In genomic region chr4:140218384-140218783, GRCm38 (mm10) we compare ENCODE assay signal across 11 mouse cellular contexts. TPM values are rescaled to one million over a fixed set of nuclear protein-coding genes. Genes with fewer than 3 reads are reported as not detected.
DNase-seq lines count a peak whose midpoint lies in the region; ATAC-seq and TF ChIP-seq lines count a peak whose summit lies in the region.
"Had no signal": no experiment of that assay in that cellular context is flagged by ENCODE, and none has a peak within 500 bp of the region (broad histone marks: within the 10 kb centered on the region; RNA-seq: fewer than 3 reads in every experiment).

No protein-coding gene starts in this region.

- no peak overlapping the region for H3K4me2 ChIP-seq in forebrain, embryonic 15.5 days (replicated peaks)

- peak; percentile 45 to 57 for DNase-seq in frontal cortex, postnatal 10 days (ENCODE audit: low spot score in 2 of 2)
- peak; percentile 29 for DNase-seq in midbrain, embryonic 10.5 days (ENCODE audit: low spot score)
- DNase-seq in B cell, adult 2 months = no peak
- no peak for DNase-seq in heart, adult 11 months
- DNase-seq: heart, adult 2 months; heart, postnatal 36 days had no signal

- H3K27me3 ChIP-seq in E14TG2a.4 (ENCODE audit: insufficient read depth, low read length) = peaks cover 22% of the 10 kb centered on the region; the same call in 1 of the 2 replicates
- no peaks in the 10 kb centered on the region for H3K27me3 ChIP-seq in forebrain, embryonic 15.5 days
- H3K27me3 ChIP-seq in midbrain, embryonic 10.5 days (ENCODE audit: low read depth, poor library complexity, severe bottlenecking) = peaks cover 83% of the 10 kb centered on the region

- H3K36me3 ChIP-seq in E14TG2a.4 (ENCODE audit: insufficient read depth, low read length) = no peaks in the 10 kb centered on the region; the same call in 1 of the 2 replicates
- no peaks in the 10 kb centered on the region for H3K36me3 ChIP-seq in forebrain, embryonic 15.5 days
- no peaks in the 10 kb centered on the region for H3K36me3 ChIP-seq in midbrain, embryonic 10.5 days

- peaks cover 92% of the 10 kb centered on the region for H3K4me1 ChIP-seq in E14TG2a.4 (replicated peaks; ENCODE audit: low read depth, low read length)
- peaks cover 60% of the 10 kb centered on the region for H3K4me1 ChIP-seq in forebrain, embryonic 15.5 days
- peaks cover 80% of the 10 kb centered on the region for H3K4me1 ChIP-seq in midbrain, embryonic 10.5 days

- no peak for TF ChIP-seq CTCF in E14TG2a.4 (conservative IDR thresholded peaks at IDR 0.05; ENCODE audit: low read length)

- 10% methylated on average over 5 of the region's 5 CpGs for WGBS in forebrain, embryonic 15.5 days
- WGBS in midbrain, embryonic 10.5 days = 62% methylated on average over 5 of the region's 5 CpGs

- H3K4me3 ChIP-seq in E14TG2a.4 (replicated peaks; ENCODE audit: low read length) = peak overlapping the region; percentile 32; the same call in 1 of the 2 replicates
- H3K4me3 ChIP-seq in forebrain, embryonic 15.5 days = no peak overlapping the region
- no peak overlapping the region for H3K4me3 ChIP-seq in midbrain, embryonic 10.5 days
- H3K4me3 ChIP-seq: heart, adult 2 months had no signal

- no peaks in the 10 kb centered on the region for H3K9me3 ChIP-seq in E14TG2a.4 (ENCODE audit: low read length)
- H3K9me3 ChIP-seq in forebrain, embryonic 15.5 days = no peaks in the 10 kb centered on the region
- H3K9me3 ChIP-seq in midbrain, embryonic 10.5 days (replicated peaks) = no peaks in the 10 kb centered on the region

- H3K9ac ChIP-seq in forebrain, embryonic 15.5 days (replicated peaks) = no peak overlapping the region

- ATAC-seq in frontal cortex, adult (ENCODE audit: low TSS enrichment) = no peak
- ATAC-seq in forebrain, embryonic 15.5 days (replicated peaks) = peak; percentile 61
- no peak for ATAC-seq in activated CD4-positive, CD25-positive, alpha-beta regulatory T cell, adult 4 months

- H3K27ac ChIP-seq in forebrain, embryonic 15.5 days (replicated peaks) = peak overlapping the region; percentile 85
- peak overlapping the region; percentile 82 for H3K27ac ChIP-seq in midbrain, embryonic 10.5 days (replicated peaks)
- H3K27ac ChIP-seq: heart, adult 2 months had no signal

RNA-seq across cellular contexts. Expression of gene Igsf21, which starts 28.2 kb away (rescaled TPM):
- 50.8 and 57.2 TPM in 2 replicates for polyA plus RNA-seq in forebrain, embryonic 15.5 days (2015; fragmentation: Nextera tagmentation; extraction: Ambion mirVana)
- polyA plus RNA-seq in midbrain, embryonic 10.5 days (2016; fragmentation: Nextera tagmentation; extraction: Ambion mirVana) = 9.5 and 19.8 TPM in 2 replicates
- polyA plus RNA-seq in activated CD4-positive, CD25-positive, alpha-beta regulatory T cell, adult 4 months (2017; shearing (Covaris generic)) = not detected
- polyA plus RNA-seq: liver, embryonic 16.5 days had no signal

Comparison
In these comparisons a context has a peak if more than half of its experiments do, and no peak if none do; other contexts are left out.
1. DNase-seq: peak in frontal cortex, postnatal 10 days (2 of 2) and midbrain, embryonic 10.5 days (single experiment); none in B cell, adult 2 months (0 of 2) and heart, adult 11 months (single experiment).
2. RNA of gene Igsf21, which starts 28.2 kb away (polyA plus RNA-seq): 50.8 to 57.2 TPM in forebrain, embryonic 15.5 days and 9.5 to 19.8 TPM in midbrain, embryonic 10.5 days; not detected in activated CD4-positive, CD25-positive, alpha-beta regulatory T cell, adult 4 months; every median in the first group is over 10 times any median in the second.